Mouse (Mus musculus) lung, postnatal 36 days (tissue): Measurements from ENCODE around the gene Asb16.

Experiments
- DNase-seq: peaks from one replicate; pipeline ENCODE4 v3.0.0; 2022; ENCODE audit warnings: mixed read lengths

Asb16 gene

DNA sequence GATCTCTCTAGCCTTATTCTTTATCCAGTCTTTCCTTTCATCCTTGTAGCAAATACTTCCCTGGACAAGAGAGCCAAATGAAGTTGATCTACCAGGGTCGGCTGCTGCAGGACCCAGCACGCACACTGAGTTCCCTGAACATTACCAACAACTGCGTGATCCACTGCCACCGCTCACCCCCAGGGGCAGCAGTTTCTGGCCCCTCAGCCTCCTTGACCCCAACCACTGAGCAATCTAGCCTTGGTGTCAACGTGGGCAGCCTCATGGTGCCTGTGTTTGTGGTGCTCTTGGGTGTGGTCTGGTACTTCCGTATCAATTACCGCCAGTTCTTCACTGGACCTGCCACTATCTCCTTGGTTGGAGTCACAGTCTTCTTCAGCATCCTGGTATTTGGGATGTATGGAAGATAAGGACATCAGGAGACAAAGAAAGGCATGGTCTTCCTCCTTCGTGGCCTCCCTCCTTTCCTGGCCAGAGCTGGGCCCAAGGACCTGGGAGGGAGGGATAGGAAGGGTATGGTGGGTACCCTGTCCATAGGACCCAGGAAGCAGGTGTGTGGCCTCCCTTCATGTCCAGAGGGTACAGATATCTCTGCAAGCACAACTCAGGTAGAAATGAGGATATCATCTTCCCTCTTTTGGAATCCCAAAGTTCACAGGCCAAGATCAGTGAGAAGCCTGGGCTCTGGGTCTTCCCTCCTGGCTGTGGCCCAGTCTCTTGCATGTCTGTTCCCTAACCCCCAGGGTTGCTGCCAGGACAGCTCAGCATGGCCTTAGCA lies 19.7 kb downstream of the Asb16 start:
- no peak for DNase-seq

DNA sequence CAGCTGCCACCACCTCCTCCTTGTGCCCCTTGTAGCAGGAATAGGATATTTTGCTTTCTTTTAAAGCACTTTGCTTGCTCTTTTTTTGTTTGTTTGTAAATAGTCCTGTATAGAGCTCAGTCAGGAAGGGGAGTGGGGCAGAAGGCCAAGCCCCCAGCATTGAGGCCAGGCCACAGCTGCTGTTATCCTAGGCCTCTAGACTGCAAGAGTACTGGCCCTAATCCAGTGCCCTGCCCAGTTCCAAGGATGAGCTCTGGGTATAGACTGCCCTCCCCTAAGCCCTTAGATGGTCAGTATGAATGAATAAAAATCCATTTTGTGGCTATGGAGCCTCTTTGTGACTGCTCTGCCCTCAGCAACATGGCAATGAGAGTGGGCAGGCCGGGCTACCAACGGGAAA lies 20.4 kb downstream of the Asb16 start:
- DNase-seq = no peak

DNA sequence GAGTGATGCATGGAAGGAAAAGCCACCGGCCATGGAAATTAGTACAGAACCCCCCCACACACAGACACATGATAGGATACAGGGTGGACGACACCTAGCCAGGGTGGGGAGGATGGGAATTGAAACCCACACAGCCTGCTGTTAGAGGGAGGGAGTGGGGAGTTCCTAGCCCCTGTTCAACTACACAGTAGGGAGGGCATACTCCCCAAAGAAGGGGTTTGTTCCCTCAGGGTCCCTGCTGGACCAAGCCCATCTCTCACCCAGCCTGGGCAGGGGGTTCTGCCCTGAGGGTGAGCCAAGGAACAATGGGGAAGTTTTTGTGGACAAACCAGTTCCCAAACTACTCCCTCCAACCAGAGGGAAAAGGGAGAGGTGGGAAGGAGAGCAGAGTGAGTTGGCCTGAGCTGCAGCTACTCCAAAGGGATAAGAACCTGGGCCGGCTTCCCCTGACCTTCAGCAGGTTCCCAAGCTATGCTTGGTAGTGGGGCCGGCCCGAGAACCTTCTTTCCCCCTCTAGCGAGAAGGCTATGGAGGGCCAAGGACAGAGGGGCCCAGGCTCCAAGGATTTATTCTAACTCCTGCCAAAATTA lies 21.1 kb downstream of the Asb16 start:
- no peak for DNase-seq

DNA sequence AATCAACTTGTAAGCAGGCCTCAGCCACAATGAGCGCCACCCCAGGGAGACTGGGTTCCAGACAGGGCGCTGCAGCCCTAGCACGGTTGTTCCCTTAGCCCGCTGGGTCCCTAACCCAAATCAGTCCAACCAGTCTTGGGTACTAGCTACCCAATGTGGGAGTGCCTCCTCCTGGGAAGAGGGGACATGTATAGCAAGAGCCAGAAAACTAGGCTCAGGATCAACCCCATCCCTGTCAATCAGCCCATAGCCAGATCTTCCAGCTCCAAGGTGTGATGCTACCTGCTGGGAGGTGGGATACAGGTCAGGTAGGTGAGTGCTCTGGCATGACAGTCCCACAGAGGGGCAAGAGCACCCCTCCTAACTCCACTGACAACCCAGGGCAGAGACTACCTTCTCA lies 21.6 kb downstream of the Asb16 start:
- no peak for DNase-seq

DNA sequence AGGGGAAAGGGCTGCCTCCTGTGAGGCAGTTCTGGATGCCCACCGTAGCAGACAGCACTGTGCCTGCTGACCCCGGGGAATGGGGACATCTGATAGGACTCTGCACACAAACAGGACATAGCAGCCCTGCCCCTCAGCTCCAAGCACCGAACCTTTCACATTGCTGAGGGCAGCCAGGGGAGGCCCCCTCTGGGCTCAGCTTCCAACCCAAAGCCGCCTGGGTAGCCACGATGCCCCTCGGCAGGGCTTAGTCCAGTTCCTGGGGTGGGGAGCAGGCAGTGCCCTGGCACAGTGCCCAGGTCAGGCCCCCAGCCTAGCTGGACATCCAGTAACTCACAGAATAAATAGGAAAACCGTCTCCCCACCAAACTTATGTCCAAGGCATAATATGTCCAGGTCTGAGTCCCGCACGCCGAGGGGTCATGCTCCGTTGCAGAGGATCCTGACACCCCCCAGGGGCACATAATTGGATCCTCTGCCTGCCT lies 22.6 kb downstream of the Asb16 start:
- DNase-seq = no peak

DNA sequence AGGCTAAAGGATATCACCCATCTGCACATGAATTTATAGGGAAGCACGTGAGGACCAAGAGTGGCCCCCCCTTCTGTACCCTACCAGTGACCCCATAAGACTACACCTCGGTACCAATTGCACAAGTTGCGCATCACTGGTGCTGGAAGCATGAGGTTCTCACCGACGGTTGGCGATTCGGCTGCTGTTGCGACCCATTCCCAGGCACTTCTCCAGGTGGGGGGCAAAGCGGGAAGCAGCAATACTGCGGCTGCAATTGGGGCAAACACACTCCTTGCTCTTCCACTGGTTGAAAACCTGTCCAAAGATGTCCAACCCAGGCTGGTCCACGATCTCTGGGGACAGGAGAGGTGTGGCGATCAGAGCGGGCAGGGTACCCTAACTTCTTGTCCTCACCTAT lies 25.4 kb downstream of the Asb16 start:
- DNase-seq = no peak

DNA sequence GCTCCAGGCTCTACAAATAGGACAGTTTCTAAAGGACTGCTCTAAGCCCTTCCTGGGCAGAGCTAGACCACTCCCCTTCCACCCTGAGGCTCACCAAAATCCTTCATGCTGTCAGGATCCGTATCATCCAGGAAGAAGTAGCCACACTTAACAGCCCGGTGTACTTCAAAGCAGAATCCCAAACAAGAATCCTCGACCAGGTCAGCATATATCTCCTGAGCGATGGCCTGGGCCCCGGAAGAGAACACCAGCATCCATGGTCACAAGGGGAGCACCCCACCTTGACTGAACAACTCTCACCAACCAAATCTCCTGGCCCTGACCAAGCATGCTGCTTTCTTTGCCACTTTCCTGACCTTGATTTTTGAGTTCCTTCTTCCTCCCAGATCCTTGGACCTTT lies 25.9 kb downstream of the Asb16 start:
- no peak for DNase-seq

DNA sequence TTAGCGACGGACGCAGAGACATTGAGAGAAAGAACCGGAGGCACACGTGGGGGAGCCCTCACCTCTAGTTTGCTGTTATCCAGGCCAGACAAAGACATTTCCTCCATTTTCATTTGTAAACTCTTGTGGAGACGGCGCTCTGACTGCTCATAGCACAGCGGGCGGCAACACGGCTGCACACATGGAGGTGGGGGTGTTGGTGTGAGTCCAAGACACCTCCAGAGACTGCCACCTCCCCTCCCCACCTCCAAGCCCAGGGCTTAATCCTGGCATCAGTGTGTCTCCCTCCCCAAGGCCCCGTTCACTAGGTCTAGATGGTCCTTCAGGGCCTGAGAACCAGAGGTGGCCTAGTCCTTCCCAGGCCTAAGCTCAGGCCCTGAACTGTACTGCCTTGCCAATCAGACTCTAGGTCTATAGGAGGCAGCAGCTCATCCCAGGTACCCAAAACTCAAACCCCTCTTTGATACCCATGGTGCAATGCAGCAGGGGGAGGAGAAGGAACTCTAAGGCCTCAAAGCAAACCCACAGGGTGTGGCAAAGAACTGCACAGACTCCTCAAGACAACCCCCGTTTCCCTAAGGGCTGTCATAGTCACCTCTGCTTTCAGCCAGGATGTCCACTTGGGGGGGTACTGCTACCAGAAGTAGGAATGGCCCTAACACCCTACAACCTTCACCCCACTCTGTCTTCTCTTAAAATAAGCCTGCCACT lies 26.5 kb downstream of the Asb16 start:
- peak; percentile 63 for DNase-seq

DNA sequence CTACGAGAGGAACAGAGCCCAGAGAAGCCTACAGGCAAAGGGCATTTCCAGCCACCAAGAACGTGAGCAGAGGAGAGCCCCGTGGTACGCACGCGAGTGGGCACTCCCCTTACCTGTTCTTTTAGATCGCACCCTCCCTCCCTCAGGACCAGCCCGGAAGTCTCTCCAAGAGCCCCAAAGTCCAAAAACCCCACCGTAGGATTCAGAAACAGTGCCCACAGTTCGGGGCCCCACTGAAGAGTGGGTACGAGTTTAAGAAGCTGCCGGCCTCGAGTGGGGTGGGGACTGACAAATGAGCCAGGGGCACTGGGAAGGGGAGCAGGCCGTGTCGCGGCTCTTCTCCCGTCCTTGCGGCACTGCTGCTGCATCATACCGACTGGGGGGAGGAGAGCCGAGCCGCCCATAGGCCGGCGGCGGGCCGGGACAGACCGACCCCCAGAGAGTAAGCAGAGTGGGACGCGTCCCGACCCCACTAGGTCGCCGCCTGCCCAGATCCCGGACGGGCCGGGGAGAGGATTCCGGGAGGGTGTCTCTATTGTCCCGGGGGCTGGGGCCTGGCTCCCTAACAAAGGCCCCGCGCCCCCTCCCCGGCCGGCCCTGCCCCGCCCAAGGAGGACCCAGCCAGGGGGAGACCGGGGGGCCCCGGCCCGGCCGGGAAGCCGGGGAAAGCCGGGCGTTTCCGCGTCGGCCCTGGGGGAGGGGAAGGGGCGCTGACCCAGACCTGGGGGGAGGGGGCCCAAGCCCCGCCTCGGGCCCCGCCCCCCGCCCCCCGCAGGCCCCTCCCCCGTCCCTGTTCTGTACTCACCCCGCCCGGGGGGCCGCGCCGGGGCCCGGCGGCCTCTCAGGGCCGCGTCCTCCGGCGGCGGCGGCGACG lies 27.3 kb downstream of the Asb16 start:
- DNase-seq = peak; percentile 34

DNA sequence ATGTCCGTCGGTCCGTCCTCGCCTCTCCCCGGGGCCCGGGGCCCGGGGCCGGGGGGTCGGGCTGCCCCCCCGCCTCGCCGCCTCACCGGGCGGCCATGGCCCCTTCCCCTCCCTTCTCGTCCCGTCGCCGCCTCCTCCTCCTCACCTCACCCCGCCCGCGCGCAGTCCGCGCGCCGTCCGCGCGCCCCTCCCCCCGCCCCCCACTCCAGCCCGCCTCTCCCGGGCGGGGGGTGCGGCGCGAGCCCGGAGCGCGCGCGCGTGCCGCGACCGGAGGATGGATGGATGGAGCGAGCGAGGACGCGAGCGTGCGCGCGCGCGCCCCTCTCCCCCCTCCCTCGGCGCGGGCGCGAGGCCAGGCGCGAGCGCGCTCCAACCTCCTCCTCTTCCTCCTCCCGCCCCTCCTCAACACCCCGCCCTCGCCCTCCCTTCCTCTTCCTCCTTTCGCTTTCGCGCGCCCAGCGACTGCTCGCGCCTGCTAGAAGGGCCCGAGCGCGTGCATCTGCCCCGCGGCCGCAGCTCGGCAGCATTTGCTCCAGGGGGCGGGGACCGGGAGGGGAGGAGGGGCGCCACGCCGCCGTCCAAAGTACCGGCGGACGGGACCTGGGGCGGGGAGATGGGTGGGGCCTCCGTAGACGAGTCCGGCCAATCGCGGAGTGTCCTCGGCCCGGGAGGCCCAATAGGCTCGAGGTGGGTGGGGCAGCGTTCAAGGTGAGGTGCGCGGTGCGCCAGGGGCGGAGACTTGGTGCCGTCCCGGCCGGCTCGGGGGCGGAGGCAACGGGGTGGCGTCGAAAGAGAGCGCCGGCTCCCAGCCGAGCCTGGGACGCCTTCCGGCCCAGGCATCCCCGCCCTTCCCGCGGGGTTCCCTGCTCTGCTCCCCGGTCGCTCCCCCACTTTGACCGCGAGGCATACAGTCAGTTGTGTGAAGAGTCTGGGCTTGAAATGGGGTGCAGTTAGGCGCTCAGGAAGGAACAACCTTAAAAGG lies 28.2 kb downstream of the Asb16 start, which contains the start of gene Atxn7l3:
Atxn7l3 (minus strand) TSS at position 141 of the 982 bp plus-strand sequence.
- peak; percentile 99 for DNase-seq

DNA sequence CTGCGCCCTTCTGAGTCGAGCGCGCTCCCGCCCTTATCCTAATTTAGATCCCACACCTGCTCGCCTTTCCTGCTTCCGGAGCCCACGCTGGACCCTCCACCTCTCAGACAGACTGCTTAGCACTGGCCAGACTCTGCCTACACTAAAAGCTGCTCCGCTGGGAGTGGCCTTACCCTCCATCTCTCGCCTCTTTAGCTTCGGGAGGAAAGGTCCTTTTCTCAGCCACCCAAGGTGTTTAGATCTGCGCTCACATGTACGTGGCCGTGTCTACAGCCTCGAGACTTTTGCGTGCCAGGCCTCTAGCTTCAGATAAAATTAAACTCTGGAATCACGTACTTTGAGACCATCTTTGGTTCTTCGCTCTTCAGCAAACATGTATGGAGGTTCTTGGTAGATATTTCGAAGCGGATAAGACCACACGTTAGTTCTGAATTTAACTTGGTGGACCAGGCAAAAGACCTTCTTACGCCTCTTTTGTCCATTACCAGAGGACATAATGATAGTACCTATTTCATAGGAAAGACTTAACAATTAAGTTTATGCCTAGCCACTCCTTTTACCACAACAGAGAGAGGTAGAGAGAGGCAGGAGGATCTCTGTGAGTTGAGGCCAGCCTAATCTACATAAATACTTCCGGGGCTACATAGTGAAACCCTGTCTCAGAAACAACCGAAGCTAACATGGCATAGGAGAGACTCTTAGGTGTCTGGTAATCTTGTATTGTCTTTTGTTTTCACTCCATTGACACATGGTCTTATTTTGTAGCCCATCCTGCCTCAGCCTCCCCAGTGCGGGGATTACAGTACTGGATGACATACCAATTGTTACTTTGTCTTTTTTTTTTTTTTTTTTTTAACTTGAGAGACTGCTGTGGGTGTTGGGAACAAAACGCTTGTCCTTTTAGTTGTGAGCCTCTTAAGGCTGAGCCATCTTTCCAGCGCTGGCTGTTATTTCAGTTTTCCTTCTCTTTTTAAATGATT lies 29.3 kb downstream of the Asb16 start:
- DNase-seq = peak; percentile 20

DNA sequence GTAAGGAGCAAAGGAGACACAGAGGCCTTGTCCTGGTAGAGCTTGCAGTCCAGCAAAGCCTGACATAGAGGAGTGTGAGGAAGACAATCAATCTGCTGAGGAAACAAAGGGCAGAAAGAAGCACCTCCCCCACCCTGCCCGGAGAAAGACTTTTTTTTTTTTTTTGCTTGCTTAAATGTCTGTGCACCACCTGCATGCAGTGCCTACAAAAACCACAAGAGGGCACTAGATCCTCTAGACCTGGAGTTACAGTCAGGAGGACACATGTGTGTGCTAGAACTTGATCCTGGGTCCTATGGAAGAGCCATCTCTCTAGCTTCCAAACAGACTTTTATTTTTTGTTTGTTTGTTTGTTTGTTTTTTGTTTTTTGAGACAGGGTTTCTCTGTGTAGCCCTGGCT lies 31.3 kb downstream of the Asb16 start:
- DNase-seq = peak; percentile 85

DNA sequence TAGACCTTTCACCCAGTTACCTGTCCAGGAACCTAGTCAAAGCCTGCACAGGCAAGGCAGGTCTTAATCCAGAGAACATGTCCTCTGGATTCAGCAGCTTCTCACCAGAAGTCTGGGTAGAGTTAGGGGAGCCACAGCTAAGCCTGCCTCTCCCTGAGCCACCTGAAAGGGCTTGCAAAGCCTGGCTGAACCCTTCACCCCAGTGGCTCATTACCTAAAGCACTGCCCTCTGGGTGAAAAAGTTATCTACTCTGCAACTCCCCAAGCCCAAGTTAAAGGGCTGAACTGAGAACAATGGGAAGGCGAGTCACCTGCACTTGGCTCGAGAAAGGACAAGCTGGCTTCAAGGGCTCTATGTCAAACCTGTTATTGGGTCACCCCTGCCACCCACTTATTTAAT lies 35.6 kb downstream of the Asb16 start:
- no peak for DNase-seq

DNA sequence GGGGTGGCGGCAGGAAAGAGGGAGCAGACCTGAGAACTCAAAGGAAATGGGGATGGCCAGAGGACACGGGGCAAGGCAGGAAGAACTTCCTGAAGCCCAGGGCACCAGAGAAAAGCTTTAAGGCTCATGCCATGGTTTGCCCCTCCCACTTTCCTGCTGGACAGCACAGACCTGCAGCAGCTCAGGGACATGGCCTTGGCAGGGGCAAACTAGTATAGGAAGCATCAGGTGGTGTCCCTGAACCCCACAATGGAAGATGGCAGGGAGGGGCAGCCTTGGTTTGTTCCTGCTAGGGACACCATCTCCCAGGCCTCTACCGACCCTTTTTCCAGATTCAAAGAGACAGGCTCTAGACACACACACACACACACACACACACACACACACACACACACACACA lies 36.8 kb downstream of the Asb16 start:
- DNase-seq = no peak

DNA sequence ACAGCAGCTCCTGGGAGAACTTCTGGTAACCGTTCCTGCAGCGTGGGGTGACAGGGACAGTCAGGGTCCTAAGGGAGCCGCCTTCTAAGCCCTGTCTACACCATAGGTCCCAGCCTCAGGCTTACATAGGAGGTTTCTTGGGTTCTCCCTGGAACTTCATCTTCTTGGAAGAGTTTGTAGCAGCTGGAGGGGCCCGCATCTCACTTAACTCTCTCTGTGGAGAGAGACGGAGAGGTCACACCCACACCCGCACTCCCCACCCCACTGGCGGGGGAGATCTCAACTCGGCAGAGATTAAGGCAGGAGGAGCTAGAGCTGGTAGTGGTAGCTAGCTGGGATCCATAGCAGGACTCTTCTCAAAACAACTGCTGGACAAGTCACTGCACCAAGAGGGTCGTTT lies 39.6 kb downstream of the Asb16 start:
- no peak for DNase-seq

DNA sequence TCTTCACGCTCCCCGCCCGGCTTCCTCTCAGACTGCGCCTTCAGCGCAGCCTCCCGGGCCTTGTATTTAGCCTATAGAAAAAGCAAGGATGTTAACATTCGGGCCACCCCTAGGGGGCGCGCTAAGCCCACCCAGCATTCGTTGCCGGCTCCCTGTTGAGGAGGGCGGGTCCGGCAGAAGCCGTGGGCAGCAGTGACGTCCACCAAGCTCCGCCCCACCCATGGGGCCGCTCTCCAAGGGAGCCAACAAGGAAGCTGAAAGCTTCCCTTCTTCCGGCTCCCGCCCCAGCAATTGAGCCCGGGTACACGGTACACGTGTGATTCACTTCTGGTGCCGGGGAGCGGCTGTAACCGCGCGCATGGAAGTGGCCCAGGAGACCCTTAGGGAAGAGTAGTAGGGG lies 40.4 kb downstream of the Asb16 start:
- DNase-seq = peak; percentile 99

DNA sequence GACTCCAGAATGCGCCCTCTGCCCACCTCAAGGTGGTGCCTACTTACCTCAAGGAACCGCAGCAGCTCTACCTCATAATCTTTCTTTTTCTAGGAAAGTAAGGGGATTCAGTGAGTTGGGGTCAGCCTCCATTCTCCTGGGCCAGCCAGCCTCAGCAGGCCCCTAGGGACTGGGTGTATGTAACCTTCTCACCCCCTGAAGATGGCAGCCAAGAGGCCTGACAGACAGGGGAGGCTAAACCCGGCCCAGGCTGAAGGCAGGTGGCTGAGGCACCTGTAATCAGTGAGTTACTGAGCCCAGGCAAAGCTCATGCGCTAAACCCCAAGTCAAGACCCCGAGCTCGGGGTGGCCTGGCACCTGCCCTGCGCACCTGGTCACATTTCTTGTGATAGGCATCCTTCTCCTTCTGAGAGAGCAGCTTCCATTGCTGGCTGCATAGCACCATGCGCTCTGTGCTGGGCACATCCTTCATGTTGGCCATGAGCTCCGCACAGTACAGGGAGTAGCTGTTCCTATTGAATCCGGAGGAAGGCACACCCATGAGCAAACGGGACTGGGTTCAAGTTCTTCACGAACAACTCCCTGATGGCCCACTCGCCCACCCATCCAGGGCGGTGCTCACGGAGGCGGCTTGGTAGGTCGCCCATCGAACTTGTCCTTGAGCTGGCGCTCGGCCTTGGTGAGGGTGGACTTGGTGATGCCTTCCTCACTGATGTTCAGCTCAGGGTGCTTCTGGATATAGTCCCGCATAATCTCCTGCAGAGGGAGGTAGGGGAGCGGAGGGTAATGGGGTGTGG lies 41.5 kb downstream of the Asb16 start:
- DNase-seq = no peak

DNA sequence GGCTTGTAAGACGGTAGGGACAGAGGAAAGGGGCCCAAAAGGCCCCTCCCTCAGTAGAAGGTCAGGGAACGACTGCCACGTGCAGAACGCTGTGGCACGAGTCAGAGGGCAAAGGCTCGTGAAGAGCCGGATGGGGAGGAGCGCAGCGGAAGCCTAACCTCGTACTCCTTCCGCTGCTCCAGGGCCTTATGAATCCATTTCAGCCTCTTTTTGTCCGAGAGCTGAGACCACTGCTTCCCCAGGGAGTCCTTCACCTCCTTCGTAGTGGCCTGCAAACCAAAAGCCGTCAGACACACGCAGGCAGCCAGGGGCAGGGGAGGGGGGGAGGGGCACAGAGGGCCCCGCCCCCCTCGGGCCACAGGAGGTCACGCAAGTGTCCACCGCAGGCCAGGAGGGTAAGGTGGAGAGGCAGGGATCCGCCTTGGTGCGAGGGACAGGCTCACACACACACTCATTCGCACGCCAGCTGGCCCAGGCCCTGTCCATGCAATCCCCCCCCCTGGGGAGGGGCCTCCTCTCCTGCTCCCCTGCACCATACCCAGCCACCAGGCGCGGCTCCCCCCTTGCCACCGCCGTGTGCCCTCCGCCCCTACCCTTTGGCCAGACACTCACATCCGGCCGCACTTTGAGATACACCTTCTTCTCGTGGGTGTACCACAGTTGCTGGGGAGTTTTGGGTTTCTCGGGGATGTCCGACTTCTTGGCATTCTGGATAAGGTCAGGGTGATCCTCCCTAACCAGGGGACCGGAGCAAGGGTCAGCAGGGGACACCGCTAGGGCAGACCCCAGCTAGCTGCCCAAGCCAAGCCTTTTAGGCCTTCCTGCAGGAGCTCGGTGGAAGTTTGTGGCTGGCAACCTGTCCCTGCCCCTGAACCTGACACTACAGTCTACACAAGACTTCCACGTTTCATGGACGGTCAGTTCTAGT lies 42.5 kb downstream of the Asb16 start:
- no peak for DNase-seq
